Mouse (Mus musculus): ENCODE measurements around the gene Fgfr2.
"Not testable (repeated sequence)": the region's sequence is repeated elsewhere in the genome, so short reads cannot be mapped to it uniquely, and the experiment has no call there.

Fgfr2 gene

DNA sequence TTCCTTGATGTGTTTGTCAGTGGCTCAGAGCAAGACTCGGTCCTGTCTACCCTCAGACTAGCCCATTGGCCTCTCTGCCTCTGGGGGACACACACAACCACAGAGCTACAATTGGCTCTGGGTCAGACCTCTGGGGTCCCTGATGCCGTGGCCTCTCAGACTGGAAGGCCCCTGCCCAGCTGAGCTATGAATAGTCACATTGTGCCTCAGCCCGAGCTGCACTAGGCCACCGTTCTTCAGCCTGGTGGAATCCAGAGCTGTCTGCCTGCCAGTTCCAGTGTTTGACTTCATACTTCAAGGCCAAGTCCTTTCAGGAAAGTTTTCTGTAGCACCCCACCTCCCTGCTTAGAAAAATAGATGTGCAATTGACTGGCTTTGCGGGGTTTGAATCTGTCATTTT lies 434.4 kb downstream of the Fgfr2 start:
- DNase-seq (ENCODE audit: low spot score), result no peak

DNA sequence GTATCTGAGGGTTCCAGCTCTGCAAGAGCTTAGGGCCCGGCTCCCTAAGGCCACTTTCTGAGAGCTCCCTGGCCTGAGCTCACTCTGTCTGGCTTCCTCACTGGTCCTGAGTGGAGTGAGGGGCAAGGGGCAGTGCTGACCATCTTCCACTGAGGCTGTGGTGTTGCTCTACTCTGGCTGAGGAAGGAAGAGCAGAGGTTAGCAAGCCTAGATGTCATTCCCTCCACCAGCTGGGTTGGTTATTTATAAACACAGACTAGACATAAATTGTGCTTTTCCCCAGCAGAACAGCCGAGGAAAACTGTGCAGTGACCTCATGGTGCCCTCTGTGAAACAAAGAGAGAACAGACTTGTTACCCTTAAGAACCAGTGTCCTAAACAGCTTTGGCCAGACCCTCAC lies 435.3 kb downstream of the Fgfr2 start:
- no peak for DNase-seq (ENCODE audit: low spot score)

DNA sequence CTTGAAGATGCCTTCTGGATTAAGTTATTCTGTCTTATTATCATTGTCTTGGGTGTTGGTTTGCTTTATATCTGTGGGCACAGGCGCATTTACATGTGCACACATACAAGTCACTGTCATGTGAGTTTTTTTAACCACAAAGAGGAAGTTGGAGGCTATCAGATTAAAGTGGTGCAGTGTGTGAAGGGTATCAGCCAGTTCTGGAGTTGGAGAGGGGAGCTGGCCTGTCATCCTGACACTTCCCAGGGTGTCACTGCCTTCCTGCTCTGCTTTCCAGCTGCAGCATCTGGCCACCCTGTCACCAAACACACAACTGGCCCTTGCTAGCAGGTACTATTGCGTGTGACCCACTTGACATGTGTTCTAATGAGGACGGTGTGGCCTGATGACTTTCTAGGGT lies 436.6 kb downstream of the Fgfr2 start:
- DNase-seq (ENCODE audit: low spot score), result no peak

DNA sequence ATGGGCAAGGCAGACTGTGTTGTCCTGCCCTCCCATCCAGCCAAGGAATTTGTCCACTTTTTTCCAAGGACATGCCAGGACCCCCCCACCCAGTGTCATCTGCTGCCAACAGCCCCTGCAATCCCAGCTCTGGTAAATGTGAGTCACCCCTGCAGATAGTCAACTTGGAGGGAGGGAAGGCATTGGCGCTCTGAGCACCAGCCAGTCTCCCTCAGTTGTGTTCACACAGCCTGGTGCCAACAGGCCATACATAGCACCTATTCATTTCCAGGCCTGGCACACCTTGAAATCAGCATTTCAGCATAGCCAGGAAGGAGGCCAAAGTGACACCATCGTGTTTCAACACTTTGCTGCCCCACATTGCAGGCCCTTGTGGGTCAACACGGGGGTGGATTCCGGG lies 439.2 kb downstream of the Fgfr2 start:
- no peak for DNase-seq (ENCODE audit: low spot score)

DNA sequence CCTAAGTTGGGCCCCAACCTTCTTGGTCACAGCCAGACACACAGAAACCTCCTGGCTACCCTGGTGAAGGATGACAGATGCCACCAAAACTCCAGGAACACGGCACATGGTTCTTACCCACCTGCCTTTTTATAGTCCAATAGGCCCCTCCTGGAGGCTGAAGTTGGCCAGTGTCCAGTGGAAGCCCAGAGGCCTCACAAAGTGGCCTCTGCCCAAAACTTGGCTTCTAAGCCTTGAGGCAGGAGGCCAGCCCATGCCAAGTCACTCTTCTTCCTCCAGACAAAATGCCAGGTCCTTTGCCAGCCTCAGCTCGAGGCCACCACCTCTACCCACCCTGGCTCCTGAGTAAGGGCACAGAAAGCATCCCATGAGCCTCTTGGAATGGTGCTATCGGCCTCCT lies 440.2 kb downstream of the Fgfr2 start:
- no peak for DNase-seq (ENCODE audit: low spot score)

DNA sequence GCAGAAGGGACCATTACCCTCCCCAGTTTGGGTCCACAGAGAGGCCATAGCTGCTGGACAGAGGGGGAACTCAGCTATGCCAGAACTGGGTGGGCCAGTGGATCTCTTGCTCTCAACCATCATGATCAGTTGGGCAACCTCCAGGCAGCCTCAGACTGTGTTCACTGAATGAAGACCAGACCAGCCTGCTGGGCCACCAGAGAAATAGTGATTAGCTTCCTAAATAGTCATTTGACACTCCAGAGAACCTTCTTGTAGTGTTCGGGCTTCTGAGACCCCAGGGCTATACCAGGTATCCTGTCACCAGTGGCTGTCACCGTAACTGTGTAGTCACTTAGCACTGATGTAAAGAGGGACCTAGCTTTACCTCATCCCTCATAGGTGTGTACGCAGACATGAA lies 440.8 kb downstream of the Fgfr2 start:
- no peak for DNase-seq (ENCODE audit: low spot score)

DNA sequence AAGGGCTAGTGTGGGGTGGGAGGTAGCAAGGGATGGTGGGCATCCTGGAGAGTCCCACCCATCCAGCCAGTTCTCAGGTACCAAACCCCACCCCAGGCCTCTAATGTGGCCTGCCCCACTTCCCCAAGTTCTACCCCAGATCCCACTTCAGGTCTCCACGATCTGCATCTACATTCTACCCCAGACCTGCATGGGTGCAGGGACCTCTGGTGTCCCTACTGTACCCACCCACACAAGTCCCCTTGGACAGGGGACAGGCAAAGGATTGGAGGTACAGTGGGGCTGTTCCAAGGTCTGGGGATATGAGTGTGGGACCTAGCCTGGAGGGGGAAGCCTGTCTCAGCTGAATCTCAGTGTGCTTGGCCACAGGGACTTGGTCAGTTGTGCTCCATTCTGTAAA lies 441.3 kb downstream of the Fgfr2 start:
- no peak for DNase-seq (ENCODE audit: low spot score)

DNA sequence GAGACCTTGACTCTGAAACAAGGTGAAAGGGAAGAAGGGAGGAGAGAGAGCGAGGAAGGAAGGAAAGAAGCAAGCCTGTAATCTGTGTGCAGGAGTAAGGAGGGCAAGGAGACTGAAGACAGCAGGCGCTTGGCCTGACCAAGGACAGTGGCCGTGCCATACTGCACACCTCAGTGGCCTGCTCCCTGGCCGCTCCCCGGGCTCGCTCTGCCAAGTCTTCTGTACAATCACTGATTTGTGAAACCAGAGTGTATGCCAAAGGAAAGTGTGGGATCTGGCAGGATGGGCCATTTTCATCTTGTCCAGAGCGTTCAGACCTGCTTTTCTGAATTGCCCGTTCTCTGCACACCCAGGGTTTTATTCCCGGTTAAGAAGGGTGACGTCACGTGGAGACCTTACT lies 441.9 kb downstream of the Fgfr2 start:
- DNase-seq (ENCODE audit: low spot score), result no peak

DNA sequence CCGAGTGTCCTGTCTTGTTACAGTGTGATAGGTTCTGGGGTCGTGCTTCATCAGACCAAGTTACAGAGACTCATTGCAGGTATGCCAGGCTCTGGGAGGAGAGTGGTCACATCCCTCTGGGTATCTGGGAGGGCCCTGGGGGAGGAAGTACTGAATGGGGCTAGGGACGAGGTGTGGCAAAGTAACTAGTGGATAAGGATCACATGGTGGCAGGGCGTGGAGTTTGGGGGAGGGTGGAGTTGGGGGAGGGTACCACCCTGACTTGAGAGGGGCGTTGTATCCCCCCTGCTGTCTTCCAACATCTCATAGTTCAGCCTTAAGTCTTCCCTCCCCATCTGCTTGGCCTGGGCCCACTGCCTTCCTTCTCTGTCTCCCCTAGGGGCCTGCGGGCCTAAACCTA lies 443.6 kb downstream of the Fgfr2 start:
- no peak for DNase-seq (ENCODE audit: low spot score)

DNA sequence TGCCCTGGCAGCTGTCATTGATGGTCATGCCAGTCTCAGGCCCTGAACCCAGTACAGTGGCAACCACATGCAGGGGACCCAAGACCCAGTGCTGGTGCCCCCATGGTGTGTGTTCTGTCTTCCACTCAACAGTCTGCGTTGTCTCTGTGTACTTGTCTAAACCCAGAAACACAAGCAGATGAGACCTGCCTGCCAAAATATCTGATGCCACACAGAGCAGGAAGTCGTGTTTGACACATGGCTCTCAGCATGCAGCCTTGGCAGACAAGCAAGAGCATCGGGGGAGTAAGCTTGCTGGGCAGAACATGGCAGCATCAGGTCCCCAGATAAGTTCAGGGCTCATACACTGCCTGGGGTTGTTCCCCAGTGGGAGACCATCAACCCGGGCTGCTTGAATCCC lies 444.0 kb downstream of the Fgfr2 start:
- DNase-seq (ENCODE audit: low spot score), result no peak

DNA sequence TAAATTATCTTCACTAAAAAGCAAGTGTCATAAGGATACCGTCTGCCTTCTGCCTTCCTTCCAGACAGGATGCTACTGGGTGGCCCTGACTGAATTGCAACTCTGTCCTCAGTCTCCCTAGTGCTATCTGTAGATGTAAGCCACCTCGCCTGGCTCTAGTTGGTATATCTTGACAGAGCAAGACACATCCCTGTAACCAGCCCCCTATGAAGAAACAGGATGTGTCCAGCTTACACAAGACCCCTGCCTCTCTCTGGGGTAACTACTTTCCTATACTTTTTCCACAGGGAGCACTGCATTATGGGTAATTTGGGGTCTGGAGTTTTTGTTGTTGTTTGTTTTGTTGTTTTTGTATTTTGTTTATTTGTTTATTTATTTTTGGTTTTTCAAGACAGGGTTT lies 447.2 kb downstream of the Fgfr2 start:
- DNase-seq (ENCODE audit: low spot score), result no peak

DNA sequence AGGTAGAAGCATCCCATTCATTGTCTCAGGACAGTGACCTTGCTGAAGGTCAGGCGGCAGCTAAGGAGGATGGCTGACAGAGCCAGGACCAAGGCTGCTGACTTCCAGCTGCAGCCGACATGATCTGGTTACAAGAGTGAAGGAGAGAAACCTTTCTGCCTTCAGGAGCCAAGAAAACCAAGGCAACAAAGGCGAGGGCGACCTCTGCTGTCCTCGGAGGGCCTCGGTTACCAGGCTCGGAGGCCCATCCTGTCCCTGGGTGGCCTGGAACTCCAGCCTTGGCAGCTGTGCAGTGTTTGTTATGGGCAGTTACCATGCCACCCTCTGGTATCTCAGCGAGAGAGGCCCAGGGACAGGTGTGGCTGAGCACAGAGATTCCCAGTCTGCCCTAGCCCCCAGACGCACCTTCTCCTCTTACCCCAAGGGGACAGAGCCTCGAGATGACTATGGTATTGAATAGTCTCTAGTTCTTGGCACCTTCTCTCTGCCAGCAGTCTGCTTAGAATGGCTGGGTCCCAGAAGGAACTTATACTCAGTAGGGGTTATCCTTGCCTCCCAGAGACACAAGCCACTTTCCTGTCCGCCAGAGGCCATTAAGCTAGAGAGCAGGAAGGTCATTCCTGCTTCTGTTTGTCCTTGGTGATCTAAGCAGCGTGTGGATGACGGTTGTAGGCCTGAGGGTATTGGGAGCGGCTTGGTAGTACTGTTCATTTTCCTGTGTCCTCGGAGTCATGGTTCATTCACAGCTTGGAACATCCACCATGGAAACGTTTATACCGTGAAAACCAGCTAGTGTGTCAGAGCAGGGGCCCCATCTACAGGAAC lies 449.0 kb downstream of the Fgfr2 start:
- DNase-seq (ENCODE audit: low spot score), result no peak

DNA sequence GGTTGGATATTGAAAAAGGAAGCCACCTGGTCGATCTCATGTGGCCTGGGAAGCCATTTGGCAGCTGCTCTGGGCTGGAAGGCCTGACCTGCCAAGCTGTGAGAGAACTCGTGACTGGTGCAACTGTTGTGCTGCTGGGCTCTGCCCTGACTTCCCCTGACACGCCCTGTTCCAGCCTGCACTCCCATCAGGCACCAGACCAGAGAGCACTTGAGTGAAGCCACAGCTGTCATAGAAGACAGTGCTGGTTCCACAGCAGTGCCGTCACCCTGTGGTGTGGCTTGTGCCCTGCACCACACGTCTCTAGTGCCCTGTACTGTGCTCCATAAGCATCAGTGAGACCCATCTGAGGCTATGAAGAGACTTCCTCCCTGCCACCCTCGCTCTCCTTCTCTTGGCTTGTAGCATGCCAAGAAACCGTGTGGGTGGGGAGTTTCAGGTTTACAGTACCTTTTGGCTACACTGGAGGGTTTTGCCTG lies 450.6 kb downstream of the Fgfr2 start:
- no peak for DNase-seq (ENCODE audit: low spot score)

DNA sequence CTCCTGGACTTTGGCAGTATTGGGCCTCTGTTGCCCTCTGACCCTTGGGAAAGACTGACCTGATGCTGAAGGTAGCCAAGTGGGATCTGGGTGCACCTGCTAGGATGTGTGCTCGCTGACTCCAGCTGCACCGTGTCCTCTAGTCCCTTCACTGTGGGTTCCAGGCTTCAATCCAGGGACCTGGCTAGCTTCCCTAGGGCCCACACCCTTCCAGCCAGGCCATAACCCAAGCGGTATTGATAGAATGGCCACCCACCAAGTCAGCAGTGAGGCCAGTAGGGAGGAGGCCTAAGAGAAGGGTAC lies 452.3 kb downstream of the Fgfr2 start:
- no peak for DNase-seq (ENCODE audit: low spot score)

DNA sequence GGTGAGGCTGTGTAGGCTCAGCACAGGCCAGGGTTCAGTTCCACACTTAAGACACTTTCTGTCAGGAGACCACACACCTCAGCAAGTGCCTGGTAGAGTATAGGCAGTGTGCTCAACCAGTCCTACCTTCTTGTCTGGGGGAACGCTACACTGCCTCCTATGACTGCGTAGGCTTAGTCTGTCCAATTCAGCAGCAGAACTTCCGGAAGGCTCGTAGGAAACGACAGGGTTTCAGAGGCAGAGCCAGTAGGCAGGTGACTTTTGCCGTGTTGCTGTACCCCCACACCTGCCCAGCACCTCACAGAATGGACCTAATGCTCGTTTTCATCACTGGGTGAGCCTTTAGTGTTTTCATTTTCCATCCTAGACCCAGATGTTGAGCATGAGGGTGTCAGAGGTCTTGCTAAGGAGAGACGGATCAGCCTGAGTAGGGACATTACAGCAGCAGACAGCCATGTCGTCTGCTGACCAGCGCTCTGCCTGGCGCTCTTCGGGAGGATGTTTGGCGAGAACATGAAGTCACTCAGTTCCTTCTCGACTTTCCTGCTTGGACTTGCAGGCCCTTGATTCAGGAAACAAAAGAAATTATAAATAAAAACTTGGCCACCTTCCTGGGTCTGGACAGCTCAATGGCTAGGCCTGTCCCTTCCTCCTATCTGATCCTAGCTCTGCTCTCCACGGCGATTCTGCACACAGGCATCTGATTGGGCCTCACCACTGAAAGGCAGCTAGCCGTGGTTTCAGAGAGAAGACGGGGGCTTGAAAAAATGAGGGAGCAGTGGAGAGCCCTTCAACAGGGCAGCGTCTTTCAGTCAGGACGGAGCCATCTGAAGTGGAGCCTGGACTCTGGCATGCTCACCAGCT lies 452.9 kb downstream of the Fgfr2 start:
- no peak for DNase-seq (ENCODE audit: low spot score)

DNA sequence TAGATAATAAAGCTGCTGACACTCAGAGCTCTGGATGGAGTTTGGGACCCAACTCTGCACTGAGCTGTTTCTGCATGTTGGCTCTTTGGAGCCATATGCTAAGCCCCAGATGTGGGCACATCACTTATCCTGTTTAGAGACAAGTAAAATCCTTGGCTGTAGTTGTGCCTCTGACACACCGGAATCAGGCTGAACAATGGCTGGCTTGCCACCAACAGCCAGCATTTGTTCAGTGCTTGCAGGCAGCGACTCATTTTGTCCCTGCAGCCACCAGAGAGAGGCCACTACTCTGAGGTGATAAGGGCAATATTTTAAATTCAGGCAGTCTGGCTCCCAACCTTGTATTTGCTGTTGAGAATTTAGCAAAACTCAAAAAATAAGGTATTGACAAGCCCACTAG lies 454.5 kb downstream of the Fgfr2 start:
- DNase-seq (ENCODE audit: low spot score), result no peak

DNA sequence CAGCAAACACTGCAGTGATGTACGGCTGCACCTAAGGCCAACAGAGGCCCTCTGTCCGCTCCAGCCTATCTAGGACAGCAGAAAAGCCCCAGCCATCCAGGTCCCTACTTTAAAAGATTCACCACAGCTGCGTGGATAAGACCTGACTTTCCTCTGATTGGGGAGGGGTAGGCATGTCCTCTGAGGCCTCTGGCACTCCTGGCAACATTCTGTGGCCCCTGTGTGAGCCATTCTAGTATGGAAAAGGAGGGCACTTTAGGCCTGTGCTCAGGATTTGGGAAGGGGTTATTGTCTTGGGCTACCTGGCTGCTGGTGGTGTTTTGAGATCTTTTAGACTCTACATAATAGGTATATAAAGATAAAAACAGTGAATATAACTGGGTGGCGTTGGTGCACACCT lies 456.6 kb downstream of the Fgfr2 start:
- no peak for DNase-seq (ENCODE audit: low spot score)

DNA sequence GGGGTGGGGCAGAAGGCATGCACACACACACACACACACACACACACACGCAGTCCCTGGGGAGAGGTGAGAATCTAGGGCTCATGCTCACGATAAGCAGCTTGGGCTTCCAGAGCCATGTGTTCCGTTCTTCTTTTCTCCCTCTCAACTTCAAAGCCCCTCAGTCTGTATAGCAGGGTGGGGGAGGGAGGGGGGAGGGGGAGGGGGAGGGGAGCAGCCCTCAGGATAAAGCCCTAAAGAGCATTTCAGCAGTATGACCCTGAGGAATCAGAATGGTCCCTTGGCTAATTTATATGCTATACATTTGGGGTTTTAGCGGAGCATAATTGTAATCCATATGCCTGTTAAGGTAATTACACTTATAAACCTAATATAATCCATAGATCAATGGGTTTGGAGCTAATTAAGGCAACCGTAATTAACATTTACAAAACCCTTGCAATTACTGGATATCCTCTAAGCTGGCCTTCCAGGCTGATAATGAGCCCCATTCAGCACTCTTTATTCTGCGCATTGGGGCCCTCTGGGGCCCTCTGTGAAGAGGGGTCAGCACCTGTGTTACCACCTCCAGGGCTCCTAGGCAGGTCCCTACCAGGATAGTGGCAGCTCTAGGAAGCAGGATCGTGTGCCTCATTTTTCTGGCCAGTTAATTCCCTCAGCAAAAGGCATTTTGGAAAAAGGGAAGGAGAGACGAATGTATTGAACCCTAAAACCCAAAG lies 457.3 kb downstream of the Fgfr2 start:
- no peak for DNase-seq (ENCODE audit: low spot score)

DNA sequence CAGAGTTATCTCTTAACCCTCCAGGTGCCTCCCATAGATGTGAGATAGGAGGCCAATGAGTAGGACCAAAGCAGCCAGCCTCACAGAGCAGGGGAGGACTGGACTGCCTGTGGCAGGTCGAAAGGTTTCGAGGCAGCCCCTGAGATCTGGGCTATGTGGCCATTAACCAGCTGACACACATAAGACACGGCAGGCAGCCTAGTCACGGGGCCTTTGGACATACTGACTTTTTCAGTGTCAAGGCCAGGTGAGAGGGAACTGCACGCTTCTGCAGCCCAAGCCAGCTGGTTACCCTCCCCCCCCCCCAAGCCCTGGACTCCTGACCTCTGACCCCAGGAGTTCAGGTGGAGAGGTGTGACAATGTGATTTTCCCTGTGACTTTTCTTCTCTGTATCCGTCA lies 458.3 kb downstream of the Fgfr2 start:
- DNase-seq (ENCODE audit: low spot score), result no peak

DNA sequence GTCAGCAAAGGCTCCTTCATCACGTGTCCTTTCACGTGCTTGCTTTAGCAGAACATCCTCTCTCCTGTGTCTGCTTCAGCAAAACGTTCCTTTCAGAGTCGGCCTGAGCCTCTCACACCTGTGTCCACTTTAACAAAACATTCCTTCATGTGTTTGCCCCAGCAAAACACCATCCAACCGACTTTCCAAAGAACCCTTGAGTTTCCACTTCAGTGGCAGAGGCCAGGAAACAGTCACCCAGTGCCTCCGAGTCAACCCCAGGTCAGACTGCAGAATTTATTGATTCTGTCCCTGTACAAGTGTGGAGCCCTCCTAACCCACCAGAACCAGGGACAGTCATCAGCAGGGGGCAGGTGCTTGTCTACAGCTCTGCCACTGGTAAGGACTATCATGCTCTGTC lies 460.3 kb downstream of the Fgfr2 start:
- DNase-seq (ENCODE audit: low spot score), result not testable (repeated sequence)

DNA sequence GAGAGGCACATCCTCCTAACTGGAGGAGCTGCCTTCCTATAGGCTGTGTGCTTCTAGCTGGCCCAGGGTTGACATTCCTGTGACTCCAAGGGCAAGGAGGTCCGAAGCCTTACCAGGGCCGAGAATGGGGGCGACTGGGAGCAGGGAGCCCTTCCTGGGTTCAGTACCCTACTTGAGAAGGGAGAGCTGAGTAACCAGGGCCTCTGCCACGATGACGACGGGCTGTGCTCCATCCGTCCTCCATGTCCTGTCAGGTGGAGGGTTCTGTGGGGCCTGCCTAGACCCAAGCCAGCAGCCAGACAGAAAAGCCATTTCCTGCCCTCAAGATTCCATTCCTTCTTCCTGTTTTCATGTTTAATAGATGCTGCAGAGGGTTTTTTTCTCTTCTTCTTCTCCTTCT lies 463.5 kb downstream of the Fgfr2 start:
- no peak for DNase-seq (ENCODE audit: low spot score)

DNA sequence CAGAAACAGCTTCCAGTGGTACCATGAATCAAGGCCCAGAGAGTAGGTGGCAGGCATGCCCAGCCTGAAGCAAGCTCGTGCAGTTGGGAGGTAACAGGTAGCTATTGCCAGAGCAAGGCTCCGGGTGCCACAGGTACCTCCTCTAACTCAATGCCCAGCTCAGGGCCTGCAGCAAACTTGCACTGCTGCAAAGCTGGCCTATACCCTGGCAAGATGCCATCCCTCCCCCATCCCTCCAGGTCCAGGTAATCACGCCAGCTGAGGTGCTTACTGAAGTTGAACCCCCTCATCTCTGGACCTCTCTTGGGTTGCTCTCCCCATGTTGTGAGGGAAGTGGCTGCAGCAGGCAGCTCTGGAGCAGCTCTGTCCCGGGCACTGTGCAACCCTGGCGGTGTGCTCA lies 464.5 kb downstream of the Fgfr2 start:
- DNase-seq (ENCODE audit: low spot score), result no peak

DNA sequence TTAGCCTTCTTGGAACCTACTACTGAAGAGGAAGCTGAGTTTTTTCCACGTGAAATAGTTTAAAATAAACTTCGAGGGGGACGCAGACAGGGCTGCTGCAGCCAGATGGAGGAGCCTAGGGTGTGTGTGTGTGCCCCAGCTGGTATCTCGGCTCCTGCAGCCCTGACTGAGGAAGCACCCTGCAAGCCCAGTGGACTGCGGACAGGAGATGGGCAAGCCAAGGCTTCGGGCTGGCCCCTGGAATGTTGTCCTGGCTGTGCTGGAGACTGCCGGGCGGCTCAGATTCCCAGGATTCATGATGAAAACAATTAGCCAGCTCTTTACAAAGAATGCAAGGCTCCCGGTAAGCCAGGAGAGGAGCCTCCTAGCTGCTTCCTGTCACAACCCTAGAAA lies 465.1 kb downstream of the Fgfr2 start:
- no peak for DNase-seq (ENCODE audit: low spot score)
